Mouse (Mus musculus): ENCODE results near the gene Naxe. TPM values are rescaled to one million over a fixed set of nuclear protein-coding genes. Genes with fewer than 3 reads are reported as not detected.

Gene Naxe
- total and polyA plus RNA-seq, 3 experiments = 114 to 182 (median 165) TPM

- TF ChIP-seq TBP (IDR thresholded peaks at IDR 0.05; ENCODE audit: low read depth, low read length) (no peak), KAT2A (conservative IDR thresholded peaks at IDR 0.05; ENCODE audit: low read depth, low read length) (no peak)
Observed at GRCm38 (mm10) chr3:88071783-88072182, 13.5 kb upstream of the Naxe start (continued).

- H3K4me1 ChIP-seq (ENCODE audit: control insufficient read depth in 1 of 2, insufficient read depth in 2 of 2, low read length in 2 of 2) = no peaks in the 10 kb centered on the region
- TF ChIP-seq E2F4 (IDR thresholded peaks at IDR 0.05; ENCODE audit: borderline replicate concordance, low read depth, low read length) = no peak
- TF ChIP-seq HCFC1 (IDR thresholded peaks at IDR 0.05; ENCODE audit: low read depth, low read length) = no peak
- TF ChIP-seq POLR2A (IDR thresholded peaks at IDR 0.05; ENCODE audit: control insufficient read depth in 1 of 2, insufficient read depth in 1 of 2, low read depth in 1 of 2, low read length in 2 of 2, poor library complexity in 1 of 2) = no peak
- no peak for TF ChIP-seq NELFE (IDR thresholded peaks at IDR 0.05; ENCODE audit: low read depth, low read length)
- no peak for TF ChIP-seq POLR2AphosphoS2 (IDR thresholded peaks at IDR 0.05; ENCODE audit: low read length)
- no peak for TF ChIP-seq SMC3 (IDR thresholded peaks at IDR 0.05; ENCODE audit: low read depth, low read length)
- no peak for TF ChIP-seq MAX (IDR thresholded peaks at IDR 0.05; ENCODE audit: low read length)
- TF ChIP-seq POLR2AphosphoS5 (IDR thresholded peaks at IDR 0.05; ENCODE audit: borderline replicate concordance, low read depth, low read length) = no peak
- TF ChIP-seq GATA1 (IDR thresholded peaks at IDR 0.05; ENCODE audit: low read depth, low read length) = no peak
- no peak for TF ChIP-seq RCOR1 (IDR thresholded peaks at IDR 0.05; ENCODE audit: low read depth, low read length)
- TF ChIP-seq CTCF (IDR thresholded peaks at IDR 0.05 in 2 of 3, conservative IDR thresholded peaks at IDR 0.05 in 1 of 3; ENCODE audit: control insufficient read depth in 1 of 3, insufficient read depth in 1 of 3, low read depth in 2 of 3, low read length in 3 of 3, poor library complexity in 1 of 3, severe bottlenecking in 1 of 3) = no peak
- TF ChIP-seq ZMIZ1 (IDR thresholded peaks at IDR 0.05; ENCODE audit: low read depth, low read length) = no peak
- TF ChIP-seq ZNF384 (IDR thresholded peaks at IDR 0.05; ENCODE audit: low read depth, low read length) = no peak
- no peak overlapping the region for H3K27ac ChIP-seq (ENCODE audit: control insufficient read depth, low read depth, low read length)
- H3K27me3 ChIP-seq (ENCODE audit: control insufficient read depth in 1 of 2, insufficient read depth in 2 of 2, low read length in 2 of 2) = peaks cover 4 to 7% of the 10 kb centered on the region in 2 experiments
- H3K4me3 ChIP-seq (ENCODE audit: control insufficient read depth in 1 of 2, insufficient read depth in 1 of 2, low read depth in 2 of 2, low read length in 2 of 2) = no peak overlapping the region
- DNase-seq (ENCODE audit: low read depth, low spot score) = peak; percentile 43
- no peaks in the 10 kb centered on the region for H3K36me3 ChIP-seq (ENCODE audit: control insufficient read depth in 1 of 2, insufficient read depth in 2 of 2, low read length in 2 of 2)
- H3K79me2 ChIP-seq (ENCODE audit: control insufficient read depth, insufficient read depth, low read length, poor library complexity) = no peaks in the 10 kb centered on the region
- H3K9ac ChIP-seq (ENCODE audit: control insufficient read depth, low read depth, low read length, poor library complexity, severe bottlenecking) = no peak overlapping the region
- H3K9me3 ChIP-seq (replicated peaks; ENCODE audit: insufficient read depth, low read length) = no peaks in the 10 kb centered on the region
Observed at GRCm38 (mm10) chr3:88068386-88068785, 10.1 kb upstream of the Naxe start.

- H3K36me3 ChIP-seq (ENCODE audit: control insufficient read depth in 1 of 2, insufficient read depth in 2 of 2, low read length in 2 of 2) = peaks cover 7 to 10% of the 10 kb centered on the region in 2 experiments
- peak overlapping the region; percentile 90; the same call in 1 of the 2 replicates for H3K9ac ChIP-seq (ENCODE audit: control insufficient read depth, low read depth, low read length, poor library complexity, severe bottlenecking)
- H3K4me1 ChIP-seq (ENCODE audit: control insufficient read depth in 1 of 2, insufficient read depth in 2 of 2, low read length in 2 of 2) = peaks cover 0 to 10% of the 10 kb centered on the region in 2 experiments; a peak in 2 of 4 replicates
- no peaks in the 10 kb centered on the region for H3K9me3 ChIP-seq (replicated peaks; ENCODE audit: insufficient read depth, low read length)
- DNase-seq (ENCODE audit: low read depth, low spot score) = peak; percentile 42
- peaks cover 6% of the 10 kb centered on the region; the same call in 1 of the 2 replicates for H3K79me2 ChIP-seq (ENCODE audit: control insufficient read depth, insufficient read depth, low read length, poor library complexity)
- TF ChIP-seq ZNF384 (IDR thresholded peaks at IDR 0.05; ENCODE audit: low read depth, low read length) (no peak), ELF1 (IDR thresholded peaks at IDR 0.05; ENCODE audit: low read depth, low read length) (no peak), ZMIZ1 (IDR thresholded peaks at IDR 0.05; ENCODE audit: low read depth, low read length) (0 out of 2 replicates have a peak, but pooled peaks have one; percentile 18), RAD21 (IDR thresholded peaks at IDR 0.05; ENCODE audit: low read depth, low read length) (no peak), POLR2A (IDR thresholded peaks at IDR 0.05; ENCODE audit: control insufficient read depth in 1 of 2, insufficient read depth in 1 of 2, low read depth in 1 of 2, low read length in 2 of 2, poor library complexity in 1 of 2) (peak in 1 of 2 experiments; percentile 23; a peak in 1 of 4 replicates), USF2 (IDR thresholded peaks at IDR 0.05; ENCODE audit: borderline replicate concordance in 1 of 2, insufficient read depth in 1 of 2, low read depth in 1 of 2, low read length in 2 of 2) (no peak), POLR2AphosphoS2 (IDR thresholded peaks at IDR 0.05; ENCODE audit: low read length) (peak; percentile 73), MYB (IDR thresholded peaks at IDR 0.05; ENCODE audit: low read depth, low read length) (no peak), TBP (IDR thresholded peaks at IDR 0.05; ENCODE audit: low read depth, low read length) (no peak), EP300 (IDR thresholded peaks at IDR 0.05; ENCODE audit: low read depth in 1 of 2, low read length in 2 of 2) (no peak), MXI1 (IDR thresholded peaks at IDR 0.05; ENCODE audit: low read depth, low read length) (no peak)
- no peak overlapping the region for H3K27ac ChIP-seq (ENCODE audit: control insufficient read depth, low read depth, low read length)
- H3K4me3 ChIP-seq (ENCODE audit: control insufficient read depth in 1 of 2, insufficient read depth in 1 of 2, low read depth in 2 of 2, low read length in 2 of 2) = no peak overlapping the region; a peak in 1 of 4 replicates
- H3K27me3 ChIP-seq (ENCODE audit: control insufficient read depth in 1 of 2, insufficient read depth in 2 of 2, low read length in 2 of 2) = no peaks in the 10 kb centered on the region
Observed at GRCm38 (mm10) chr3:88057030-88057429, 1.3 kb downstream of the Naxe start.

Measured in MEL (cell line).